Mouse (Mus musculus): ENCODE results near the gene Gm9918. TPM values are rescaled to one million over a fixed set of nuclear protein-coding genes. Genes with fewer than 3 reads are reported as not detected.

Gm9918 gene
- polyA plus RNA-seq, 1 experiment, result 0.30 TPM

GRCm38 (mm10) chr15:102248131-102248811 is 22.1 kb upstream of the Gm9918 start:
- H3K27me3 ChIP-seq (ENCODE audit: control insufficient read depth, insufficient read depth, low read length), result peaks cover 11% of the 10 kb centered on the region; the same call in 1 of the 2 replicates
- no peak for TF ChIP-seq POLR2A (IDR thresholded peaks at IDR 0.05; ENCODE audit: control insufficient read depth, extremely low read depth, insufficient read depth, low read length, poor library complexity)
- TF ChIP-seq CTCF (IDR thresholded peaks at IDR 0.05; ENCODE audit: borderline replicate concordance, control insufficient read depth, extremely low read depth, insufficient read depth, low read length, poor library complexity), result no peak
- no peaks in the 10 kb centered on the region for H3K36me3 ChIP-seq (ENCODE audit: control insufficient read depth, insufficient read depth, low read length)
- WGBS, result 24% methylated on average over 8 of the region's 8 CpGs
- H3K4me1 ChIP-seq (replicated peaks; ENCODE audit: control insufficient read depth, insufficient read depth, low read length), result peaks cover 33% of the 10 kb centered on the region
- DNase-seq, result no peak
- H3K4me3 ChIP-seq (ENCODE audit: control insufficient read depth, insufficient read depth, low read length), result peak overlapping the region; percentile 55
- H3K27ac ChIP-seq (ENCODE audit: control insufficient read depth, insufficient read depth, low read length), result no peak overlapping the region

DNA sequence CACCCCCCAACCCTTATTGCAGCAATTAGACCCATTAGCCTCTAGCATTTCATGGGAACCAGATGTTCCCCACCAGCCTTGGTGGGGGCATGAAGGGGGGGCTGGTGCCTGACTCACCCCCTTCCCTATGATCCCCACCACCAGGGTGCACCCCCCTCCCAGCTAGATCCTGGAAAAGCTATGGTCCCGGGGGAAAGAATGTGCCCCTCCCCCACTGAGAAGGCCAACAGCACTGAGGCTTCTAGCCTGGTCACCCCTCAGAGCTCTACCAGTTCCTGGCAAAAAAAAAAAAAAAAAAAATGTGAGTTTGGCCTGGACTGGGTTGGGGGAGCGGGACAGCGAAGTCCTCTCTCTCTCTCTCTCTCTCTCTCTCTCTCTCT is 21.6 kb upstream of the Gm9918 start:
- Histone ChIP-seq H3K27me3 (ENCODE audit: control insufficient read depth, insufficient read depth, low read length) (peaks cover 11% of the 10 kb centered on the region; the same call in 1 of the 2 replicates), H3K4me1 (replicated peaks; ENCODE audit: control insufficient read depth, insufficient read depth, low read length) (peaks cover 28% of the 10 kb centered on the region), H3K36me3 (ENCODE audit: control insufficient read depth, insufficient read depth, low read length) (no peaks in the 10 kb centered on the region), H3K27ac (ENCODE audit: control insufficient read depth, insufficient read depth, low read length) (no peak overlapping the region), H3K4me3 (ENCODE audit: control insufficient read depth, insufficient read depth, low read length) (no peak overlapping the region)
- DNase-seq, result no peak
- TF ChIP-seq CTCF (IDR thresholded peaks at IDR 0.05; ENCODE audit: borderline replicate concordance, control insufficient read depth, extremely low read depth, insufficient read depth, low read length, poor library complexity) (no peak), POLR2A (IDR thresholded peaks at IDR 0.05; ENCODE audit: control insufficient read depth, extremely low read depth, insufficient read depth, low read length, poor library complexity) (no peak)
- 36% methylated on average over 3 of the region's 3 CpGs for WGBS

- Histone ChIP-seq H3K27ac (ENCODE audit: control insufficient read depth, insufficient read depth, low read length) (no peak overlapping the region), H3K36me3 (ENCODE audit: control insufficient read depth, insufficient read depth, low read length) (no peaks in the 10 kb centered on the region), H3K4me3 (ENCODE audit: control insufficient read depth, insufficient read depth, low read length) (no peak overlapping the region), H3K4me1 (replicated peaks; ENCODE audit: control insufficient read depth, insufficient read depth, low read length) (peaks cover 28% of the 10 kb centered on the region), H3K27me3 (ENCODE audit: control insufficient read depth, insufficient read depth, low read length) (peaks cover 11% of the 10 kb centered on the region; the same call in 1 of the 2 replicates)
- no peak for DNase-seq
- TF ChIP-seq CTCF (IDR thresholded peaks at IDR 0.05; ENCODE audit: borderline replicate concordance, control insufficient read depth, extremely low read depth, insufficient read depth, low read length, poor library complexity) (no peak), POLR2A (IDR thresholded peaks at IDR 0.05; ENCODE audit: control insufficient read depth, extremely low read depth, insufficient read depth, low read length, poor library complexity) (no peak)
- WGBS, result 24% methylated on average over 13 of the region's 13 CpGs
Measured at GRCm38 (mm10) chr15:102249251-102249691, 21.1 kb upstream of the Gm9918 start.

GRCm38 (mm10) chr15:102249967-102250366 is 20.4 kb upstream of the Gm9918 start:
- Histone ChIP-seq H3K27me3 (ENCODE audit: control insufficient read depth, insufficient read depth, low read length) (peaks cover 11% of the 10 kb centered on the region; the same call in 1 of the 2 replicates), H3K36me3 (ENCODE audit: control insufficient read depth, insufficient read depth, low read length) (no peaks in the 10 kb centered on the region), H3K27ac (ENCODE audit: control insufficient read depth, insufficient read depth, low read length) (no peak overlapping the region), H3K4me3 (ENCODE audit: control insufficient read depth, insufficient read depth, low read length) (no peak overlapping the region), H3K4me1 (replicated peaks; ENCODE audit: control insufficient read depth, insufficient read depth, low read length) (peaks cover 28% of the 10 kb centered on the region)
- no peak for DNase-seq
- TF ChIP-seq CTCF (IDR thresholded peaks at IDR 0.05; ENCODE audit: borderline replicate concordance, control insufficient read depth, extremely low read depth, insufficient read depth, low read length, poor library complexity) (no peak), POLR2A (IDR thresholded peaks at IDR 0.05; ENCODE audit: control insufficient read depth, extremely low read depth, insufficient read depth, low read length, poor library complexity) (no peak)
- WGBS, result 90% methylated on average over 9 of the region's 9 CpGs

DNA sequence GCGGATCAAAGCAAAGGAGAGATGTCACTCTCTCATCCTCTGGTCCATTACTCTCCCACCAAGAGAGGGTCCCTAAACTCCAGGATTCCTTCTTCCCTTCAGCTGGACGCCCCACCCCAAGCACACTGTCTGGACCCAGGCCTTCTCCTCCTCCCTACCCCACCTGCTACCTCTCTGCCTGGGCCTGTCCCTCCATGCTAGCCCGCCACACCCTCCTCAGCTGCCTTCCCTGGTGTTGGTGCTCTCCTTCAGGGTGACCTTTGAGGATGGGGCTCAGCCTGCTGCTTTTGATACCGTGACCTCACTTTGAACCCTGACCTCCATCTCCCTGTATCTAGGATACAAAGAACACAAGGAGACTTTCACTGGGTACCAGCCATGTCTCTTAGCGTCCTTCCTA is 19.8 kb upstream of the Gm9918 start:
- DNase-seq, result no peak
- H3K27ac ChIP-seq (ENCODE audit: control insufficient read depth, insufficient read depth, low read length), result no peak overlapping the region
- H3K4me1 ChIP-seq (replicated peaks; ENCODE audit: control insufficient read depth, insufficient read depth, low read length), result peaks cover 24% of the 10 kb centered on the region
- TF ChIP-seq POLR2A (IDR thresholded peaks at IDR 0.05; ENCODE audit: control insufficient read depth, extremely low read depth, insufficient read depth, low read length, poor library complexity), result no peak
- no peak for TF ChIP-seq CTCF (IDR thresholded peaks at IDR 0.05; ENCODE audit: borderline replicate concordance, control insufficient read depth, extremely low read depth, insufficient read depth, low read length, poor library complexity)
- H3K36me3 ChIP-seq (ENCODE audit: control insufficient read depth, insufficient read depth, low read length), result no peaks in the 10 kb centered on the region
- peaks cover 8% of the 10 kb centered on the region; the same call in 1 of the 2 replicates for H3K27me3 ChIP-seq (ENCODE audit: control insufficient read depth, insufficient read depth, low read length)
- H3K4me3 ChIP-seq (ENCODE audit: control insufficient read depth, insufficient read depth, low read length), result no peak overlapping the region
- WGBS, result 95% methylated on average over 5 of the region's 5 CpGs

DNA sequence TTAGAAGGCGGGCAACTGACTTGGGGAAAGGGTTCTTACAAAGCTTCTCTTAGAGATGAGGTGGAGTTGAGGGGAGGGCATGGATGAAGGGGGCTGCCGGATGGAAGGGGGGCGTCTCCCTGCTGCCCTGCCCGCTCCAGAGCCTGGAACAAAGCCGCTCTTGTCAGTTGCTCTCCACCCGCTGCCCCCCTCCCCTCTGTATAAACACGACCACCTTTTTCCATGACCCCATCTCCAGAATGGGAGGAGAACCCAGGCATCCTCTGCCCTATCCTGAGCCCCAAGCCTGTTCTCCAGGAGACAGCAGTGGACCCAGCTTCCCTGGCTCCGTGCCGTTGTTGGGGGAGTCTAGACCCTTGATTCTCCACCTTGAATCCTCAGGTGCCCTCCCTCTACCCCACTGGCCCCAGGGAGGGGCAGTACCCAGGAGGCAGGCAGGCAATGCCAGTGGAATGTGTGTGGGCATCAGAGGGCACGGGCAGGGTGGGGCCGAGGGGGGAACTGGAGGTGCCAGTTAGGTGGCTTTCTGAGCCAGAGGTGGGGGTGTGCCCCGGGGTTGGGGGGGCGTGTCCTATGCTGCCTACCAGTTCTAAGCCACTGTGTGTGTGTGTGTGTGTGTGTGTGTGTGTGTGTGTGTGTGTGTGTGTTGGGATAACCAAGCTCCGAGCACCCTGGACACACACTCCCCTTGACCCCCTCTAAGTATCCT is 14.7 kb upstream of the Gm9918 start:
- no peak overlapping the region for H3K4me3 ChIP-seq (ENCODE audit: control insufficient read depth, insufficient read depth, low read length)
- H3K36me3 ChIP-seq (ENCODE audit: control insufficient read depth, insufficient read depth, low read length), result no peaks in the 10 kb centered on the region
- H3K4me1 ChIP-seq (replicated peaks; ENCODE audit: control insufficient read depth, insufficient read depth, low read length), result peaks cover 6% of the 10 kb centered on the region
- H3K27ac ChIP-seq (ENCODE audit: control insufficient read depth, insufficient read depth, low read length), result no peak overlapping the region
- WGBS, result 88% methylated on average over 14 of the region's 14 CpGs
- TF ChIP-seq CTCF (IDR thresholded peaks at IDR 0.05; ENCODE audit: borderline replicate concordance, control insufficient read depth, extremely low read depth, insufficient read depth, low read length, poor library complexity) (no peak), POLR2A (IDR thresholded peaks at IDR 0.05; ENCODE audit: control insufficient read depth, extremely low read depth, insufficient read depth, low read length, poor library complexity) (no peak)
- DNase-seq, result no peak
- peaks cover 9% of the 10 kb centered on the region; the same call in 1 of the 2 replicates for H3K27me3 ChIP-seq (ENCODE audit: control insufficient read depth, insufficient read depth, low read length)
